Mouse (Mus musculus): ENCODE data around the gene Gm10961.

The Gm10961 gene

DNA sequence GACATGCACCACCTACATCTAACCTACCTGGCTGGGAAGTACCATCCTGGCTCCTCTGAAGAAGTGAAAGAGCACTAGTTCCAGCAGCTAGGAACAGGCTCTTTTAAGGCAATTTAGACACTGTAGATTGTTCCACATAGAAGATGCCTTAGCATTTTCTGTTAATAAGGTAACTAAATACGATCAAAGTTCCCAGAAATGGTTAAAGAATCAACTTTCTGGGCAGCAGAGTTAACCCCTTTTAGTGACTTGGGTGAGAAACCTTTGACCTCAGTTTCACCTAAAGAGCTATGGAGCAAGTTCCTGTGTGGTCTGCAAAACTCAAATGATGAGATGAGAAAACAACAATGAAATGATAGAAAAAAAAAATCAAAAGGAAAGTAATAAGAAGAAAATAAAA, 33.5 kb downstream of the Gm10961 start:
- DNase-seq, result no peak

DNA sequence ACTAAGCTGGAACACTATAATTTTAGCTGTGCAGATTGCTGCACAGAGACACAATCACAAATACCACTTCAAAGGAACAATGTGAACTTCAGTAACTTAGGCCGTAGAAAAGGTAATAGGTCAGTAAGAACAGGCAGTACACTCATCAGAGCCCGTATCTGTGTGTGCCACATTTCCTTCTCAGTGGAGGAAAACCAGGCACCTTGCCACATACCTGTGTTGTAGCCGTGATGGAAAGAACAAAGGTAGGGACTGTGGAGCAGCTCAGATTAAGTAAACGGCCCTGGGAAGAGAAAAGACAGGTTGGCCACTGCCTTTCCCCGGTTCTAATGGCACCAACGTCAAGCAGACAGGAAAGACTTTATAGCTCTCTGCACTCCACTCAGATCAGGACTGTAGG, 36.3 kb downstream of the Gm10961 start:
- DNase-seq, result no peak

DNA sequence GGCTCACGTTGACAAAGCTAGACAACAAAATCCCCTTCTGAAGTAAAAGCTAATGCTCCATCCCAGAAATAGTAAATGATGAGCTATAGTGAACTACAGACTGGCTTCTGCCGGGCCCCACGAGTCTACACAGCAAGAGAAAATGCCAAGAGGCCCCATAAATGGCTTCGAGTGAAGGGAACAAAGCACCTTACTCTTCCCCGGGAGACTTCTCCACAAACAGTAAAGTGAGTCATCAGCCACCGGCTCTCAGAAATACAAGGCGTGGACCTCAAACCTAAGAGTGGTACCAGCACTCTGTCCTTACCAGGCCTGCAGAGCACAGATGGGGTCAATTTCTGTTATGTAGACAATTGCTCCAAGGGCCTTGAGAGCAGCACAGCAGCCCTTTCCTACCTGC, 37.7 kb downstream of the Gm10961 start:
- no peak for DNase-seq

DNA sequence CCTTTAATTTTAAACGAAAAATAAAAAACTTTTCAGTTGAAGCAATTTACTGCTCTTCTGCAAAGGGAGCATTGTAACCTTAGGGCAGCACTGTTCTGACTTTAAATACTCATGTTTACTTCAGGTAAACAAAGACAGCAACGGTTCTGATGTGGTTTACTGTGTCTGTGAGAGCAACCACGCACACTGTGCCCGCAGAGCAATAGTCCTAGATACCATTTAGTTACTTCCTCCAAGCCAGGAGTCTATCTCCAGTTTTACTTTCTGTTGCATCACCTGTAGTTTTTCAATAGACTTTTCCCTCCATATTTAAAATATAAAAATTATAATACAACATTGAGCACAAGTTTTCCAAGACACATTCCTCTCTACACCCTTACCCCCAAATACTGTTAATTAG, 39.4 kb downstream of the Gm10961 start:
- DNase-seq, result no peak

DNA sequence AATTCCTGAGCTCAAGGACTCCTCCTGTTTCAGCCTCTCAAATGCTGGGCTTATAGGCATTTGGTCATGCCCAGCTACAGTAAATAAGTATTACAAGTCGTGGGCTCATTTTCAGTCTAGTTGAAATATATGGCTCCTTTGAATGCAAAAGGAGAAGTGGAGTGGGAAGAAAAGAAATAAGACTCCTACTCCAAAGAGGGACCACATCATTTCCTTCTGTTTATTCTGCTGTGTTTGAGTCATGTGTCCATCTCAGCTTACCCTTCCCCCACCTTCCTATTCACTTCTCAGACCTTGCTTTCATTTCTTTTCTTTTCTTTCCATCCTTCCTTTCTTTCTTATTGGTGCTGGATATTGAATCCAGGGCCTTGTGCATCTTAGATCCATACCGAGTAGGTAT, 40.4 kb downstream of the Gm10961 start:
- no peak for DNase-seq

DNA sequence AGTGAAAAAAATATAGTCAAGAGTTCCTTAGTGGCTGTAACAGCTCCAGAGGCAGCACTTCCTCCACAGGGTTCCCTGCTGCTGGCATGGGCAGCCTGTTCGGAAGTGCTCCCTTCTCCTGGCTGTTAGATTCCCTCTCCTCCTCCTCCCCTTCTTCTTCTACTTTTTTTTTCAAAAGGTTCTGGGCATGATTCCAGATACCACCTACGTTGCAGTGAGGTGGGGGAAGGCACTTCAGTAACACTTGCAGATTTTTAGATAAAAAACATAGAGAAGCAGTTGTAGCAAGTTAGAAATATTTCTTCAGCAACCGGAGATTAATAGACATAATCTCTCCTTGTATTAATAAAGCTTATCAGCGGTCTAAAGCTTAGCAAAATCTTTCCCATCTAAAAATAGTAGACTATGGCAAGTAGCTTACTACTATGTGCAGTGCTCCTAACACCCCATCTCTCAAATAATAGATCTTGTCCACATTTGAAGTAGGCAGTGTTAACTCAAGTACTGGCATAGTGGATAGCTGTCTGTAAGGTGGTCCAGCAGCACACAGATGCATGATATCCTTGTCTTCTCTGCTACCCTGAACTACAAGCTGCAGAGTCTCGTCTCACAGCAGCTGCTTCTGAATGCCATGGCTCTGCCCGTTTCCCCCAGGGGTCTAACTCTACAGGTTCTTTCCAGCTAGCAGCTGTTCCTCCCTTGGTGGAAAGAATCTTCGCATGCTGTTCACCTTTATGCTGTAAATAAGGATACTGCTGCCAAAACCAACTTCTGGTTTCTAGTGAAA, 49.9 kb downstream of the Gm10961 start:
- DNase-seq, result no peak
